Mouse (Mus musculus) midbrain, embryonic 13.5 days (tissue): Measurements from ENCODE around the gene Ank. TPM values are rescaled to one million over a fixed set of nuclear protein-coding genes. Genes with fewer than 3 reads are reported as not detected.

Experiments used
- ATAC-seq: fragments of 200-750 bp; cut with Nextera tagmentation; 2 replicates; pipeline ENCODE4 v1.8.0; 2017; ENCODE audit warnings: mild to moderate bottlenecking, moderate TSS enrichment, moderate library complexity
- H3K27ac ChIP-seq: fragments of 300-500 bp; sonication (generic); 2 replicates; pipeline ENCODE4 v1.5.1; 2015; ENCODE audit warnings: inconsistent platforms, mild to moderate bottlenecking, moderate library complexity
- H3K27me3 ChIP-seq: fragments of 300-500 bp; sonication (generic); 2 replicates; pipeline ENCODE4 v1.6.1; 2015; ENCODE audit warnings: mild to moderate bottlenecking, inconsistent platforms
- H3K36me3 ChIP-seq: fragments of 300-500 bp; sonication (generic); 2 replicates; pipeline ENCODE4 v1.6.1; 2015; ENCODE audit warnings: mild to moderate bottlenecking, inconsistent platforms
- H3K4me1 ChIP-seq: fragments of 300-500 bp; sonication (generic); replicated peaks from 2 replicates; pipeline ENCODE4 v1.6.1; 2015; ENCODE audit warnings: inconsistent platforms
- H3K4me2 ChIP-seq: fragments of 300-500 bp; sonication (generic); replicated peaks from 2 replicates; pipeline ENCODE4 v1.6.1; 2015; ENCODE audit warnings: moderate library complexity, mild to moderate bottlenecking, inconsistent platforms
- H3K4me3 ChIP-seq: fragments of 300-500 bp; sonication (generic); replicated peaks from 2 replicates; pipeline ENCODE4 v1.5.1; 2015; ENCODE audit warnings: mild to moderate bottlenecking, inconsistent platforms
- H3K9ac ChIP-seq: fragments of 300-500 bp; sonication (generic); replicated peaks from 2 replicates; pipeline ENCODE4 v1.6.1; 2015; ENCODE audit warnings: mild to moderate bottlenecking, inconsistent platforms
- H3K9me3 ChIP-seq: fragments of 300-500 bp; sonication (generic); 2 replicates; pipeline ENCODE4 v1.6.1; 2016; ENCODE audit warnings: mild to moderate bottlenecking, inconsistent platforms
- WGBS: fragments of 180-500 bp; shearing (Covaris S2); methylation state at CpG from one replicate; pipeline ENCODE4 v1.1.7; 2015; 5-methylcytosine and 5-hydroxymethylcytosine counted together
- microRNA-seq: library from miRNA; unstranded; fragments of <30 nt; microRNA quantifications from one replicate; pipeline ENCODE4, GENCODE M21; 2016
- polyA plus RNA-seq: library from polyadenylated mRNA; unstranded; fragments of >200 nt; fragmentation: Nextera tagmentation; extraction: Ambion mirVana; gene quantifications from 2 replicates; pipeline ENCODE4 v1.2.1, GENCODE M21; 2015

The Ank gene
- polyA plus RNA-seq, 1 experiment from 2014 or later = 11.5 TPM

DNA sequence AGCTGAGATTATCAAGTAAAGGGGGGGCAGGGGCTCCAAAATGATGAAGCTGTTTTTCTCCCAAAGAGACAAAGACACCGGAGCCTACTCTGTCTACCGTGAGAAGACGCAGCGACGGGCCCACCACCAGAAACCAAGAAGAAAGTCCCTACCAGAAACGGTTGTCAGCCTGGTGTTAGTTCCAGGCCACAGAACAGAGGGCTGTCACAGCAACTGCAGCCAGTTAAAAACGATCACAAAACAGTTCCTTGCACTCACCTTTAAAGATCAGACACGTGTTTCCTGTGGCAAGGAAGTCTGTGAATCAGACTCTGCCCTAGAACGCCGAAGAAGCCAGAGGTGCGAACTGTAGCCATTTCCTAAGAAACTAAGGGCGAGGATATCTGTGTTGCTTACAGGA lies 174.7 kb downstream of the Ank start:
- no peak for ATAC-seq
- H3K4me2 ChIP-seq = no peak overlapping the region
- no peak overlapping the region for H3K9ac ChIP-seq
- H3K4me1 ChIP-seq = no peaks in the 10 kb centered on the region
- H3K27ac ChIP-seq = no peak overlapping the region
- no peaks in the 10 kb centered on the region for H3K27me3 ChIP-seq
- no peak overlapping the region for H3K4me3 ChIP-seq
- H3K36me3 ChIP-seq = no peaks in the 10 kb centered on the region
- H3K9me3 ChIP-seq = no peaks in the 10 kb centered on the region
- 73% methylated on average over 12 of the region's 12 CpGs for WGBS

DNA sequence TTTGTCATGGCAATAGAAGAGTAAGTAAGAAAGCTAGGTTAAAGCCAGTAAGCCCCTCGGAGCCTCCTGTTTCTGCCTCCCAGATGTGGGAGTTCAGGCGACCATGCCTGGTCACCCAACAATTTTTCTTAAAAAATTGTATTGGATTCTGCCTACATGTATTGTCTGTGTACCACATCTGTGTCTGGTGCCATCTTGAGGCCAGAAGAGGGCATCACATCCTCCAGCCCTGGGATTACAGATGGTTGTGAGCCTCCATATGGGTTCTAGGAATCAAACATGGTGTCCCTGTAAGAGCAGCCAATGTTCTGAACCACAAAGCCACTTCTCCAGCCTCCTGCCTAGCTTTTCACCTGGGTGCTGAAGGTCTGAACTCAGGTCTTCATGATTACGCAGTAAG lies 176.4 kb downstream of the Ank start:
- Histone ChIP-seq H3K4me2 (no peak overlapping the region), H3K27me3 (no peaks in the 10 kb centered on the region), H3K4me1 (no peaks in the 10 kb centered on the region), H3K9me3 (no peaks in the 10 kb centered on the region), H3K4me3 (no peak overlapping the region), H3K9ac (no peak overlapping the region), H3K27ac (no peak overlapping the region), H3K36me3 (no peaks in the 10 kb centered on the region)
- ATAC-seq = no peak
- WGBS = 88% methylated on average over 3 of the region's 3 CpGs

Small RNA genes within 50 kb of the gene (microRNA-seq; reads per million reads assigned to microRNA genes)
- gene Mir7117 = 0.62 reads per million

Other genes with a start within 250 kb of the Ank start
- gene Otulin, start 164.0 kb downstream of the Ank start, polyA plus RNA-seq = 20.4 and 24.3 TPM in 2 replicates
- gene Otulinl, start 214.9 kb downstream of the Ank start, polyA plus RNA-seq = 6.5 and 8.2 TPM in 2 replicates